Mouse (Mus musculus) cerebellum, postnatal 36 days (tissue): Measurements from ENCODE around the gene Agtpbp1.
A peak's percentile ranks its signal among the peaks of the same experiment; 100 is the strongest.
"Not testable (repeated sequence)": the region's sequence is repeated elsewhere in the genome, so short reads cannot be mapped to it uniquely, and the experiment has no call there.

Experiments used
- DNase-seq, 2 experiments: peaks; one replicate each; pipeline ENCODE4 v3.0.0; 2021 to 2022; ENCODE audit warnings: mixed read lengths in 2 of 2

Gene Agtpbp1

DNA sequence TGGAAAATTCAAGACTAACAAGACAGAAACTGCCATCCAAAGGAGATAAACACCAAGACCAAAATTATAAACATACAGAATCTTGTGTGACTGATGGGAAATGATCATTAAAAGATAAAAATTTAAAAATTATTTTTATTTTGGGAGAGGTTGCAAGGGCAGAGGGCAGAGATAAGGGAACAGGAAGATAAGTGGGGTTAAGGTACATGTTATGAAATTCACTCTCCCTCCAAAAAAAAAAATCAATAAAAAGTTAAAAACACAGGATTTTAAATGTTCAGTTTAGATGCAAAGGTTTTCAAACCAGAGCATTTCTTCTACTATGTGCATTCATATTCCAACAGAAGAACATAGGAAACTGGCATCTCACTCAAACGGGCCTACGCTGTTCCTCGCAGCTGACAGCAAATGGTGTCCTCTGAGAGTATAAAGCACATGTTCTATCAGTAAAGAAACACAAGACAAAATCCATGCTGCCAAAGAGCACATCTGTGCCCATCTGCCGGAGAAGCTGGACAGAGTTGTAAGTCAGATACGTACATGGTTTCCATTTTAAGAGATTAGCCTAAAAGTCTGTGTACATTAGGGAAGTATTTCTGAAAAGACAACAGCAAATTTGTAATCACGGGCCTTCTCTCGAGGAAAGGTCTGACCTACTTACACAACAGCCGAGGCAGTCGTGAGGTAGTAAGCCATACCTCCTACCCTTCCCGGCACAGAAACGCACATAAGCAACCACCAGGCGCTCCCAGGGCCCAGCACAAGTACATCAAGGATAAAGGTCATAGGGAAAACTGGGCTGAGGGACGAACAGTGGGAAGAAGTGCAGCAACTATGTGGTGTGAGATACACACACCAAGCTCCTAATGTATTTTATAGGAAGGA lies 104.2 kb downstream of the Agtpbp1 start:
- no peak for DNase-seq

DNA sequence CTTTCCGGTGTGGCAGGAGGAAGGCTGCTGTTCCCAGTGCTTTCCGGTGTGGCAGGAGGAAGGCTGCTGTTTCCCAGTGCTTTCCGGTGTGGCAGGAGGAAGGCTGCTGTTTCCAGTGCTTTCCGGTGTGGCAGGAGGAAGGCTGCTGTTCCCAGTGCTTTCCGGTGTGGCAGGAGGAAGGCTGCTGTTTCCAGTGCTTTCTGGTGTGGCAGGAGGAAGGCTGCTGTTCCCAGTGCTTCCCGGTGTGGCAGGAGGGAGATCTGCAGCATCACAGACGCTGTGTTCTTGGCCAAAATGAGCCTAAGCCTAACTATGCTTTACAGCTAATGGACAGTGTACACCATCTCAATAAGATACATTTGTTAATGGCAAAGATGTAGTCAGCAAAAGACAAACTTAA lies 107.1 kb downstream of the Agtpbp1 start:
- DNase-seq: not testable (repeated sequence)

DNA sequence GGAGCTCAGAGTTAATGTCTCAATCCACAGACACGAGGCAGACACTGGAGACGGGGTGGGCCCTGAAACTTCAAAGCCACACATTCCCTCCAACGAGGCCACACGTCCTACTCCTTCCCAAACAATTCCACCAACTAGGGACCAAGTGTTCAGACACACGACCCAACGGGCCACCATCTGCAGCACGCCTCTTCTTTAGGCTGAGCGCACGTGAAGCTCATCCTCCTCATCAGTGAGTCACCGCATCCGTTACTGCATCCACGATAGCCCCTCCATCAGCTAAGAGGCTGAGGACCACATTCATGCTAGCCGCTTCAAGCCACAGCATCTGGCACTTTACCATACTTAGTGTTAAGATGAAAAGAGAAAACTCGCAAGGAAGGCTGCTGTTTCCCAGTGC lies 107.6 kb downstream of the Agtpbp1 start:
- DNase-seq: no peak

DNA sequence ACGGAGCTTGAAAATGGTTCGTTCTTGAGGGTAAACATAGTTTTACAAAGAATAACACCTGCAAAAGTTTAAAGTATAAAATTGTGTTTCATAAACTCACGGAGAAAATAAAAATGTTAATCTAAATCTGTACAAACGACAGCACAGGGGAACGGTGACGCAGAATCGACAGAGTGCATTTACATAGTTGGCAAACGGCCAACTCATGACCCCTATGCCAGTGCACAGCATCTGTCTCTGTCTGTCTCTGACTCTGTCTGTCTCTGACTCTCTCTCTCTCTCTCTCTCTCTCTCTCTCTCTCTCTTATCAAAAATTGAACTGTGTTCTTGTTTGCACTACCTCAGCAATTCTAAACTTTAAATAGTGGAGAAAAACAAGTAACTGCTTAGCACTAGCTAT lies 110.1 kb downstream of the Agtpbp1 start:
- no peak for DNase-seq

DNA sequence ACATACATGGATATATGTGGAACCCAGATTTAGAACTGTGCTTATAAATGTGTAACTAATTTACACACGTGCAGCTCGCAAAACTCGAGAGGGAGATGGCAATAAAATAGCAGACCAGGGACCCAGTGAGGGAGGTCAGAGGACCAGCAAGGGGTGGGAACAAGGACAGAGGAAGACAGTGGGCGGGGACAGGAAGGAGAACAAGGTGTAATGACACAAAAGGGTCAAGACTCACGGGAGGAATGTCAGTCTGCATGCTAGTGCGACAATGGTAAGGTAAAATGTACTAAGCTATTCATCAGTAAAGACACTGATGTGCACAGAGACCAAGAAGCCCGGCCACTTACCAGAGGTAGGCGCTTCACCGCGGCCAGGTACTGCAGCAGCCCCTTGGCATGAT lies 111.7 kb downstream of the Agtpbp1 start:
- no peak for DNase-seq

DNA sequence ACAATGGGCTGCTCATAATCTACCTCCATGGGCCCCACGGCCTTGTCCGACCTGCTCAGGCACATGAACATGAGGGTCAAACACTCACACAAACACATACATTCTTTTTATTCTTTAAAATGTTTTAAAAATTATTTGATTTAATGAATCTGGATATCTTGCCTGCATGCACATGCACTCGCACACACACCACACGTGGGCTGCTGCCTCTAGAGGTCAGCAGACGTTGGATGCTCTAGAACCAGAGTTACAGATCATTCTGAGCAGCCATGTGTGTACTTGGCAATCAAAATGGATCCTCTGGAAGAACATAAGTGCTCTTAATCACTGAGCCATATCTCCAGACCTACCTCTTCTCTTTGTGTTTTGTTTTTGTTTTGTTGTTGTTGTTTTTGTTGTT lies 112.8 kb downstream of the Agtpbp1 start:
- DNase-seq: peak; percentile 26 to 29

DNA sequence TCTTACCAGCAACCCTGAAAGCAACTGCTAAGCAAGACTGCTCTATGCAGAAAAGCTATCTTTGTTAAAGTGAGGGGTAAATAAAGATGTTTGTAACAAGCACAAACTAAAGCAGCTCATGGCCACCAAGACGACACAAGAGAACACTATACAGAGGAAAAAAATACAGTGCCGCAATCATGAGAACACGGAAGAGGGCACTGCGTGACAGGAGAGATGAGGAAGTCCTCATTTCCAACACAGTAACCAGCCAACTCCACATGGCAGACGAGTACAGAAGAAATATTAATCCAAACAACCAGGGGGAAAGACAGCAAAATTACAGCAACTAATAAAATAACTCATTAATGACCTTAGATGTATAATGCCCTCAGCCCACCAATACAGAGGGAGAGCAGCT lies 115.3 kb downstream of the Agtpbp1 start:
- no peak for DNase-seq

DNA sequence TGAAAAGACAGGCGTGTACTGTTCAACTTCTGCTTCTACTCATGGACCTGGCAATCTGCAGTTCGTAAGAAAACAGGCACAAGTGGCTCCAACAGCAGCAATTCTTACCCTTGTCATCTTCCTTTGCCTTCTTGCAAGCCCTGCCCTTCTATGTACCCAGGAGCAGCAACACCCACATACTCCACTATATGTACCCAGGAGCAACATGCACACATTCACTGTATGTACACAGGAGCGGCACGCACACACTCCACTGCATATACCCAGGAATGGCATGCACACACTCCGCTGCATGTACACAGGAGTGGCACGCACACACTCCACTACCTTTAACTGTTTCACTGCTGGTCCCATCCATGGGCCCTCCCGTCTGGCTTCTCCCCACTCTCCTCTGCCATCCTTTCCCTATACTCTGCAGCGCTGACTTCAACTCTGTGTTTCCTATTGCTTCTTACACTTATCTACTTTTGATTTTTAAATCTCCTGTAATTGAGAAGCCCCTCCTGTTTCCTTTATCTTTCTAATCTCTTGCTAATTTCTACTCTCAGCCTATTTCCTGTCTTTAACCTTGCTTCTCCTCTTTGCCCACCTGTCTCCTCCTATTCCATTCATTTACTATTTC lies 116.7 kb downstream of the Agtpbp1 start:
- no peak for DNase-seq

DNA sequence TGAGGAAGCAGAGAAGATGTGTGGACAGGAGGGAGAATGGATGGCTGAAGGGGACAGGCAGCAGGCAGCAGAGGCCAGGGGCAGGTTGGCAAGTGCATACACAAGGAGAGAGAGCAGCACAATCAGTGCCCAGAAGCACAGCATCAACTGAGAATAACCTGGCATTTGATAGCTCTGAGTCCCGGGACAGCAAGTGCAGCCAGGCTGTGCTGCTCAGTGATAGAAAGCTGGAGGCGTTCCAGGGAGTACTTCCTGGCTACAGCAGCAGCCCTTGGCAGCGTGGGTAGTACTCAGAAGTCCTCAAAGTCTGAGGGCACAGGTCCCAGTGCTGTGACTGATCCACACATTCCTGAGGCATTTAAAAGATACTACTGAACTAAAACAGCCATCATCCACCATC lies 117.4 kb downstream of the Agtpbp1 start:
- DNase-seq: peak; percentile 79 to 85

DNA sequence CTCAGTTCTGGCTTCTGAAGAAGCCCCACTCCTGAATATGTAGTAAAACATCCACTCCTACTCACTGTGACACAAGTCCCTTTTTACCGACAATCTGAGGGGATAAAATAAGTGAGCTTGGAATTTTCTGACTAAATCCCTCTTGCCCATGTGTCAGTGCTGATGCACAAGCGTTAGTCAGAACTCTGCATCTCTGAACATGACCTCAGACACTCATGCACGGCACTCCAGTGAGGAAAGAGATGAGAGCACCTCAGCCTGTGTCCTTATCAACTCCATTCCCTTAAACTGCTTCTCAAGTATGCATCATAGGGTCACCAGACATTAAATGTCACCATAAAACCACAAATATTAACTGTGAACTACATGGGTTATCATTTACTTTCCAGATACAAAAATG lies 124.1 kb downstream of the Agtpbp1 start:
- no peak for DNase-seq

DNA sequence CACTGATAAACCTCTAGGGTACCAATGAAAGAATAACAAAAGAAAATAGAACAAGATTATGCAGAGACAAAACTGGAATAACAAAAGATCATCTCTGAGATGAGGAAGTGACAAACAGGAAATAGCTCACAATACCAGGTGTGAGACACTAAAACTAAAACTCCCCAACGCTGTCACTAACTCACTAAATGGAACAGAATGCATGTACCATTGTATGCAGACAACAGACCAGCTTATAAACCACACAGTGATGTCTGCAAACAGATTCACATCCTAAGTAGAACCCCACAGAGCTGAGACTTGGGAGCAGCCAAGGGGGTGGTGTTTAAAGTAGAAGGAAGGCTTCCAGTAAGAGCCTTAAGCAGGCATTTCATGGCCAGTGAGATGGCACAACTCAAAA lies 128.8 kb downstream of the Agtpbp1 start:
- no peak for DNase-seq

DNA sequence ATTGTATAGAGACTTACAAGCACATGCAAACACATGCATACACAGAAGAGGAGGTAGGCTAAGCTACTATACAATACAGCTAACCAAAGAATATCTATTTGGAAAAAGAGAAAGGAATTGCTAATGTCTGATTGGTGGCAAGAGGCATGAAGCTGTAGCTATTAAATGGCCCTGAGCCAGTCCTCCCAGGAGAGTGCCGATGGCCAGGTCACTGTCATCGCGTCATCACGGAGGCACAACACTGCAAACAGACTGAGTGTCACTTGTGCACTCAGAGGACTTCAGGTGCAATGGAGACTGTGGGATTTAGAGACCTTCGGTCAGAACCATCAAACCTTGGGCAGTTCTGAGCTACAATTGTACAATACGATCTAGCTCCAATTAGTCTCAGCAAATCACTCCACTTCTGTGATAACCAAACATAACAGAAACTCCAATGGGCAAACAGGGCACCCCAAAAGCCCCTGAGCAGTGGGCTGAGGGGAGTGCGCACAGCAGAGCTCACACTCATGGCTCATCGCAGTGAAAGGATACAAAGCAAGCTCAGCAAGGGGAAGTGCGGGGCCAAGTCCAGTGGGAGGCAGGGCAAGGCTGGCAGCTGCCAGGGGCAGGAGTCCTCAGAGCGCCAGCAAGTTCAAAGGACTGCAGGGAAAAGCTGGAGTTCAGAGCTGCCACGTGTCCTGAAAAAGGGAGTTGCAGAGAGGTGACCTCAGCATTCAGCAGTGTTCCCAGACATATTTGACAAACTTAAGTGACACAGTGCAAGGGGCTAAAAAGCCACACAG lies 130.8 kb downstream of the Agtpbp1 start:
- DNase-seq: peak; percentile 39 to 44

DNA sequence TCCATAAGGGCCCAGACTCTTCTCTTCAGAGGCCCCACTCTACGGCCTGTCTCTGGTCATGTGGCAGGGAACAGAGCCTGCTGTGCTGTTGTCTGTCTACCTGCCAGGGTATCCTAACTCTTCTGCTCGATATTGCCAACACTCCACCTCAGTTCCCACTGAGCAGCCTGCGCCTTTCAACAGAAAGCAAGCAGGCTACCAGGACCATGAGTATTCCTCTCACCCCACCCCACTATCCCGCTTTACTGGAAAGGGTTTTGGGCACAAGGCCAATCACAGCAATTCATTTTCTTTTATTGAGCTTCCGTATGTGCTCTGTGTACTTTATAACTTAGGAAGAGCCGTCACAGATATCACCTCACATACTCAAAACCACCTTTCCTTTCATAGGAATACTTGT lies 131.4 kb downstream of the Agtpbp1 start:
- DNase-seq: peak; percentile 31 to 51

DNA sequence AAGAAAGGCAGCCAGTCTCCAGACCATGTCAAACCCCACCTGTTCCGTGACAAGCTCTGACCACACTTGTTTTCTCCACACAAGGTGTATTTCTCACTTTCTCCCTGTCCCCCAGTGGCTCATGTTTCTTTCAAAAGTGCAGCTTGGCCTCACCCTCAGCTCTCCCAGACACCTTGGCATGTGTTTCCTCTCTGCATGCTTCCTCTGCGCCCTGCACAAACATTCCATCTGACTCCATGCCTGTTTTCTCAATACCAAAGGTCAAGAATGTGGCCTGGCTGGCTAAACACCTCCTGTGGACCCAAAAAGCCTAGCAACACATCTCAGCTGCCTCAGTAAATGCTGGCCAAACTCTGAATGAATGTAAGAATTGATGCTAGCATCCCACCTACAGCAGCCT lies 132.0 kb downstream of the Agtpbp1 start:
- DNase-seq: peak in 1 of 2 experiments; percentile 39

DNA sequence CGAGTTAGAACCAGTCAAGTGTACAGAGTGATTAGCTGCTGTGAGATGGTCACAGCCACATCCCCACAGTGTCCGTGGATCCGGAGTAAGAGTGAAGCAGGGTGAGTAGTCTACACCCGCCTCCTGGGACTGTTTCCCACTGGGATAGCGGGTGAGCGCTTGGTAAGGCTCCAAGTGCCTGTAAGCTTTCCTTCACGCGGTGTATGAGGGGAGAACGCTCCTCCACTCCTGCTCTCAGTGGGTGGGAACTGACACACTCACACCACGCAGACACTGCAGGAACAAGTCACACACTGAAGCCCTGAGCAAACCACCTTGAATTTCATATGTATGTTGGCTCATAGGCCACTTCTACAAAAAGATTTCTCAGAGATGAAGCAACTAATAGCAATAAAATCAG lies 134.2 kb downstream of the Agtpbp1 start:
- DNase-seq: no peak

DNA sequence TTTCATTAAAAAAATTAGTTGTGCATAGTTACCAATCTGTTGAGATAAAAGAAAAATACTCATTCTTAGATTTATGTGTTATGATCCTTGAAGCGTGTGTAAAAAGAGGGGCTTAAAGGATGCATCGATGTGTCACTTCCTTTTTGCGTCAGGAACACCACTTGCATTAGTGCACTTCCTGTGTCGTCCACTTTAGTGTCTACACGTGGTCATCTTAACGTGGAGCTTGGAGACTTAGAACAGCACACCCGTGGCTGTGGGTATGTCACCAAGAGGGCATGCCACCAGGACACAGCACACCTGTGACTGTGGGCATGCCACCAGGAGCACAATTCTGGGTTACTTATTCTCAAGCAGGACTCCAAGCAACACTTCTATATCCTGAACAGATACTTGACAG lies 137.9 kb downstream of the Agtpbp1 start:
- no peak for DNase-seq

DNA sequence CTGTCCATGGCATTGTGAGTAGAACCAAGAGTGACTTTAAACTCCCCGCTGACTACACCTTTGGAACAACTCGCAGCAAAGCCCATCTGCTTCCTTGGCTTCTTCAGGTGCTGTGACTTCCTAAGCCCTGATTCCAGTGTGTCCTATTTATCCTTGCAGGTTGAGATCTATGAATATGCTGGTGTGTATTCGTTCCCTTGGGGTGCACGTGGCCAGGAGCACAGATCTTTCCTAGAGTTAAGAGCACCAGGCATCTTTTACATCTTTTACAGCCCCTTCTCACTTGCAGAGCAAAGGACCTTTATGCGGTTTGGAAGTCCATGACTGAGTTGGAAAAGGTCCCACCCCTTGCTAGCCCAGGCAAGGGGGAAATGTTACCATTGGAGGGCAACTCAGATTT lies 139.8 kb downstream of the Agtpbp1 start:
- DNase-seq: peak; percentile 42 to 60

DNA sequence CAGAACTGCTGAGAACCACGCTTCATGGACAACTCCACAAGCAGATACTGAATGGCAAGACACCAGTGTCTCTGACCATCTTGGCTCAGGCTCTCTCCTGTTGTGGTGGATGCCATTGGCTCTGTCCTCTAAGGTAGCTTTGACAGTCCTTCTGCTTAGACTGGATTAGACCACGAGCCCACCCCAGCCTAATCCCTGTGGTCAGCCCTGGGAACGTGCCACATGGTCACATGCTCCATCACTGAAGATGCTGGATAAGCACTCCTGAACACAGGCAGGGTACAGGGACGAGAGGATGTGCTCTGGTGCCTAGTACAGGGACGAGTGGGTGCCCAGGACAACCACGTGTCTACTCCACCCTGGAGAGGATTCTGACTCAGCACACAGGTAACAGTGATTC lies 140.7 kb downstream of the Agtpbp1 start:
- peak; percentile 30 to 36 for DNase-seq

DNA sequence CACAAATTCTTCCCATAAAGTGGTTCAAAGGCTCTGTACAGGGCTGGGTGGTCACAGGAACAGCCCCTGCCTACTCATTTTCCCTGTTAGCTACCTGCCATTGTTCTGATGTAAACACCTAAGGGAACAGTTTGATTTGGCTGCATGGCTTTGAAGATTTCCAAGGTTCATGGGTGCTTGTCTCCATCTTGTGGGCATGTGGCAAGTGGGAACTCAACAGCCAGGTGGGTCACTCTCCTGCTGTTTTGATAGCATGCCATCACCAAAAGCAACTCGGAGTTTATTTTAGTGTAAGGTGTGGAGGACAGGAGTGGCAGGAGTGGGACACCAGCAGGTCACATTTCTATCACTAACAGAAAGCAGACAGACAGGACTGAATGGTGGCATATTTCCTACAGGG lies 145.3 kb downstream of the Agtpbp1 start:
- DNase-seq: no peak

DNA sequence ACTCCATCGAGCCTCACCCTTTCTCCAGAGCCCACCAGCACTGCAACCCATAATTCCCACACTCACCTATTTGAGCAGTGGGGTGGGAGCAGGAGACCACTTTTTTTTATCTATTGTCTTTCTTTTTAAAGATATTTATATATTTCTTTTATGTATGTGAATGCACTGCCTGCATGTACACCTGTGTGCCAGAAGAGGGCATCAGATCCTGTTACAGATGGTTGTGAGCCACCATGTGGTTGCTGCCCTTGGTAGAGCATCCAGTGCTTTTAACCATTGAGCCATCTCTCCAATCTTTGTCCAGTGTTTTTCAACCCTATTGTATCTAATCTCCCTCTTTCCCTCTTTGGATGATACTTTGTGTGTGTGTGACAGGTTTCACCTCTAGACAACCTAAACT lies 150.5 kb downstream of the Agtpbp1 start:
- DNase-seq: no peak

DNA sequence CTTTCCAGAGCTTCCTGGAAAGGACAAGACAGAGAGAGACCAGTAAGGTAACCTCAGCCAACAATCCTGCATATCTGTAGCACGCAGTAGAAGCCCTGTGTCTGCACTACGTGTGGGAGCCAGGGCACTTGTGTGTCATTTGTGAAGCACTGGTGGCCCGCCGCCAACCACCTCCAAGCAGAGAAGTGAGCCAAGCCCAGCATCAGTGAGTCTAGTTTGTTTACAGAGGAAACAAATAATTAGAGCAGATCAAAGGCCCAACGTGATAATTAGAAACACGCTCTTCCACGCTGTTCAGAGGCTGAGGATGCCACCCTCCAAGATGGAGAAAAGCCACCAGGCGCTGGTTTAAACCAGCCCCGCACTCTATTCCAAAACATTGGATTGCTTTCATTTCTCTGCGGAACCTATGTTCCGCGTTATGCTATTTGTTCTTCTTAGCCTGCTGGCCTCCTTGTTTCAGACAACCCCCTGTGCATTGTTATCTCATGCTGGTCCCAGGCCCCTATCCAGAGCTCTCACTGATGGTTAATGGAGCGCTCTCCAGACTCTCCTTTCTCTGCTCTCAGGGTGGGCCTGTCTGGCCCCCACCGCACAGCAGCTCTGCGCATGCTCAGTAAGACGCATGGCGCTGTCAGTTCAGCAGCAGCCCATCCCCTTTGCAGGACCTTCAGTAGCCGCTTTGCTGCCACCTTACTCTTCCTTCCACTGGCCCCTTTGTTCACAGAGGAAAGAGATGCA lies 153.7 kb downstream of the Agtpbp1 start:
- DNase-seq: peak; percentile 76 to 77

DNA sequence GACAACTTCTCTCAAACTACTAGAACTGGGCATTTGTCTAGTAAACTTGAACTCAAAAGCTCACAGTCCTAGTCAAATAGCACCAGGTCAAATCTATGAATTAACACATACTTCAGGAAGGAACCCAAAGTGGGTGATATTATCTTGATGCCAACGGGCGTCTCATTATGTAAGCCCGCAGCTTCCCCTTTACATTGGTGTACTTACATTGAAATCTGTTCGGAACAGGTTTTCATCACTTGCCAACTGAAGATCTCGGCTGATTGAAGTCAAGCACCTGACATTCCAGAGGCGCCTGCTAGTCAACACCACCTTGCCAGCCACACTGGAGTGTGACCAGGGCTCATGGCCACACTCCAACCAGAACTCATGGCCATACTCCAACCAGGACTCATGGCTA lies 155.7 kb downstream of the Agtpbp1 start:
- no peak for DNase-seq

DNA sequence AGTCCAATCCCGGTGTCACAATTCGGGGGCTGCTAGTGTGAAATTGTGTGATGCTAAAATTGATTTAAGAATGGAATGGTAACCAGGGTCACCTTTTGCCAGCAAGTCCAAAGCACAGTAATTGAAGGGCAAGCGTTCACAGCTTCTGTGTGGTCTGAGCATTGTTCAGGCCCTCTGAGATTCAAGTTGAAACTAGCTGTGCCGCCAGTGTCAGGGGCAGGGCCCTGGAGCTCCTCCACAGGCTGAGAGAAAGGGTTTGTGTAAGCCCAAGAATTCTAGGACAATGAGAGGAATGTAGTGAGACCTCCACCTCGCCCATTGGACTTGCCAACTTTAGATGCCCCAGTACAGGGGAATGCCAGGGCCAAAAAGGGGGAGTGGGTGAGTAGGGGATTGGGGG lies 161.2 kb downstream of the Agtpbp1 start:
- DNase-seq: no peak
